Mouse (Mus musculus) liver, embryonic 16.5 days (tissue): ENCODE measurements around the gene Pom121. TPM values are rescaled to one million over a fixed set of nuclear protein-coding genes. Genes with fewer than 3 reads are reported as not detected.

ENCODE experiments used
- ATAC-seq: fragments of 200-750 bp; cut with Nextera tagmentation; 2 replicates; pipeline ENCODE4 v1.8.0; 2017; ENCODE audit warnings: low read depth, mild to moderate bottlenecking, moderate number of reproducible peaks, moderate library complexity
- H3K27ac ChIP-seq: fragments of 300-500 bp; sonication (generic); 2 replicates; pipeline ENCODE4 v1.5.1; 2014; ENCODE audit warnings: mild to moderate bottlenecking, low read length
- H3K27me3 ChIP-seq: fragments of 300-500 bp; sonication (generic); 2 replicates; pipeline ENCODE4 v1.6.1; 2014; ENCODE audit warnings: low read depth, low read length, mixed read lengths; ENCODE audit not compliant: control insufficient read depth, insufficient read depth
- H3K36me3 ChIP-seq: fragments of 300-500 bp; sonication (generic); 2 replicates; pipeline ENCODE4 v1.6.1; 2014; ENCODE audit warnings: mild to moderate bottlenecking; ENCODE audit not compliant: control insufficient read depth, insufficient read depth
- H3K4me1 ChIP-seq: fragments of 300-500 bp; sonication (generic); 2 replicates; pipeline ENCODE4 v1.6.1; 2014; ENCODE audit warnings: low read depth, low read length, mixed read lengths; ENCODE audit not compliant: control insufficient read depth
- H3K4me2 ChIP-seq: fragments of 300-500 bp; sonication (generic); 2 replicates; pipeline ENCODE4 v1.6.1; 2014; ENCODE audit warnings: low read depth, low read length, mixed read lengths
- H3K4me3 ChIP-seq: fragments of 300-500 bp; sonication (generic); 2 replicates; pipeline ENCODE4 v1.5.1; 2014; ENCODE audit warnings: low read depth, mild to moderate bottlenecking, low read length
- H3K9ac ChIP-seq: fragments of 300-500 bp; sonication (generic); 2 replicates; pipeline ENCODE4 v1.6.1; 2014; ENCODE audit warnings: low read depth, low read length
- H3K9me3 ChIP-seq: fragments of 300-500 bp; sonication (generic); replicated peaks from 2 replicates; pipeline ENCODE4 v1.6.1; 2016; ENCODE audit warnings: low read length; ENCODE audit not compliant: control insufficient read depth
- WGBS: fragments of 180-500 bp; shearing (Covaris S2); extraction: QIAGEN DNeasy Blood & Tissue Kit; methylation state at CpG from one replicate; pipeline ENCODE4 v1.1.7; 2014; ENCODE audit not compliant: insufficient replicate concordance; 5-methylcytosine and 5-hydroxymethylcytosine counted together
- microRNA-seq: library from miRNA; unstranded; fragments of <30 nt; microRNA quantifications from one replicate; pipeline ENCODE4, GENCODE M21; 2016
- polyA plus RNA-seq: library from polyadenylated mRNA; unstranded; fragments of >200 nt; fragmentation: Nextera tagmentation; extraction: Ambion mirVana; gene quantifications from 2 replicates; pipeline ENCODE4 v1.2.1, GENCODE M21; 2015

Pom121 gene
- polyA plus RNA-seq, 1 experiment from 2014 or later, result 5.0 TPM

GRCm38 (mm10) chr5:135345989-135346388 is 48.4 kb downstream of the Pom121 start:
- Histone ChIP-seq H3K9me3 (no peaks in the 10 kb centered on the region), H3K9ac (no peak overlapping the region), H3K4me2 (no peak overlapping the region), H3K4me1 (no peaks in the 10 kb centered on the region), H3K36me3 (no peaks in the 10 kb centered on the region), H3K4me3 (no peak overlapping the region), H3K27me3 (no peaks in the 10 kb centered on the region), H3K27ac (no peak overlapping the region)
- 28% methylated on average over 7 of the region's 7 CpGs for WGBS
- ATAC-seq, result no peak

GRCm38 (mm10) chr5:135337575-135337974 is 56.8 kb downstream of the Pom121 start:
- Histone ChIP-seq H3K27me3 (no peaks in the 10 kb centered on the region), H3K4me3 (no peak overlapping the region), H3K4me2 (no peak overlapping the region), H3K27ac (no peak overlapping the region), H3K4me1 (no peaks in the 10 kb centered on the region), H3K9ac (no peak overlapping the region), H3K36me3 (no peaks in the 10 kb centered on the region), H3K9me3 (no peaks in the 10 kb centered on the region)
- WGBS, result 47% methylated on average over 3 of the region's 3 CpGs
- ATAC-seq, result no peak

- 67% methylated on average over 6 of the region's 6 CpGs for WGBS
- no peak overlapping the region for H3K9ac ChIP-seq
Measured at GRCm38 (mm10) chr5:135331161-135331560, 63.2 kb downstream of the Pom121 start.

GRCm38 (mm10) chr5:135330201-135330600 is 64.1 kb downstream of the Pom121 start:
- Histone ChIP-seq H3K27ac (no peak overlapping the region), H3K9me3 (no peaks in the 10 kb centered on the region), H3K9ac (no peak overlapping the region), H3K36me3 (no peaks in the 10 kb centered on the region), H3K4me1 (no peaks in the 10 kb centered on the region), H3K4me2 (no peak overlapping the region), H3K27me3 (no peaks in the 10 kb centered on the region), H3K4me3 (no peak overlapping the region)
- WGBS, result 71% methylated on average over 5 of the region's 5 CpGs
- ATAC-seq, result no peak

More at GRCm38 (mm10) chr5:135331161-135331560, 63.2 kb downstream of the Pom121 start:
- Histone ChIP-seq H3K4me1 (no peaks in the 10 kb centered on the region), H3K27ac (no peak overlapping the region), H3K9me3 (no peaks in the 10 kb centered on the region), H3K36me3 (no peaks in the 10 kb centered on the region), H3K4me3 (no peak overlapping the region), H3K4me2 (no peak overlapping the region), H3K27me3 (no peaks in the 10 kb centered on the region)
- no peak for ATAC-seq

GRCm38 (mm10) chr5:135329471-135329870 is 64.9 kb downstream of the Pom121 start:
- Histone ChIP-seq H3K36me3 (no peaks in the 10 kb centered on the region), H3K27ac (no peak overlapping the region), H3K4me1 (no peaks in the 10 kb centered on the region), H3K4me2 (no peak overlapping the region), H3K9ac (no peak overlapping the region), H3K27me3 (no peaks in the 10 kb centered on the region), H3K9me3 (no peaks in the 10 kb centered on the region), H3K4me3 (no peak overlapping the region)
- WGBS, result 53% methylated on average over 4 of the region's 4 CpGs
- ATAC-seq, result no peak

Small RNA genes within 50 kb of the gene (microRNA-seq; reads per million reads assigned to microRNA genes)
- gene Mir7033, result 0.74 reads per million

Other genes starting within 250 kb of the Pom121 start
- 11.1 and 11.6 TPM in 2 replicates for gene Tbl2, start 244.9 kb downstream of the Pom121 start, polyA plus RNA-seq
- gene Bcl7b, start 226.3 kb downstream of the Pom121 start, polyA plus RNA-seq, result 24.8 and 25.8 TPM in 2 replicates
- gene Baz1b, start 207.3 kb downstream of the Pom121 start, polyA plus RNA-seq, result 14.3 and 15.5 TPM in 2 replicates
- 0.14 and 0.34 TPM in 2 replicates for gene Fzd9, start 143.3 kb downstream of the Pom121 start, polyA plus RNA-seq
- gene Fkbp6, start 44.5 kb downstream of the Pom121 start, polyA plus RNA-seq, result not detected in 2 replicates
- gene Trim50, start 41.3 kb downstream of the Pom121 start, polyA plus RNA-seq, result not detected in 2 replicates
- gene Nsun5, start 24.6 kb downstream of the Pom121 start, polyA plus RNA-seq, result 12.1 and 14.4 TPM in 2 replicates
- gene Hip1, start 150.6 kb upstream of the Pom121 start, polyA plus RNA-seq, result 3.3 and 3.9 TPM in 2 replicates
- not detected in 2 replicates for gene Ccl26, start 169.0 kb upstream of the Pom121 start, polyA plus RNA-seq
- 17.1 and 19.9 TPM in 2 replicates for gene Ccl24, start 178.5 kb upstream of the Pom121 start, polyA plus RNA-seq
- 7.8 and 10.5 TPM in 2 replicates for gene Rhbdd2, start 238.1 kb upstream of the Pom121 start, polyA plus RNA-seq